Comparison of ENCODE assay signal across 18 mouse cellular contexts in the genomic region with DNA sequence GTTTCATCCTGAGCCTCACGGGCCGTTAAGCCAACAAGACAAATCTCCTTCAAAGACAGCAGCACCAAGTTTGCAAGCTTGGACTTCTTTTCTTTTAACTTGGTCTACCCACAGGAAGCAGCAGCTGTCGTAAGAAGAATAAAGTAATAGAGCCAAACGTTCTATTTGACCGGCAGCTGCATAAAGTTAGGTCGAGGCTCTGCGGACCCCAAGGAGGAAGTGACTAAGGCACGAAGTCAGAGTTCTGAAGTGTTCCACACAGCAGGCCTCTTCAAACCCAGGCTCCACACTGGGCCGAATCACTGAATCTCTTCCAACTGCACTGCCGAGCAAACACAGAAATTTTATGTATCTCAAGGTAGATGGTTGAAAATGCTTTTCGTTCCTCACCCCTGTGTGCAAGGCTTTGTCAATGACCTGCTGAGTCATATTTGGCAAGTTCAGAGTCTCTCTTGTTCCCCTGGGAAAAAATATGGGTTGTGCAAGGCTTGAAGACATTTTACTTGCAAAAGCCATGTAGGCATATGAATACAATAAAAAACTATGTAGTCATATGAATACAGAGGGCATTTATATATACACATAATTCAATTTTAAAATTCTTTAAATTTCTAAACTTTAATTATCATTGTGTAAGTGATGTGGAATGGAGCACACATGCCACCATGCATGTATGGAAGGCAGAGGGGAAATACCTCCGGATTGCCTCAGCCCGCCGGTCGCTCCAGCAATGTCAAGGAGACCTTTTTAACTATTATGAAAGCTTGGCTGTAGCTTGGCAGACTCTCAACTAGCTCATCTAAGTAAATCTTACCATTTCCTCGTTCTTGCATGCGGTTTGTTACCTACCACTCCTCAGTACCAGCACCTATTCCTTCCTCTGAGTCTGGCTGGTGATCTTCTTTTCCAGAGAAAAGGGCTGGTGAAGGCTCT. TPM values are rescaled to one million over a fixed set of nuclear protein-coding genes. Genes with fewer than 3 reads are reported as not detected.
DNase-seq lines count a peak whose midpoint lies in the region; ATAC-seq lines count a peak whose summit lies in the region.
"Had no signal": no experiment of that assay in that cellular context is flagged by ENCODE, and none has a peak within 500 bp of the region (broad histone marks: within the 10 kb centered on the region; RNA-seq: fewer than 3 reads in every experiment).

No protein-coding gene starts in this region.

- H3K27ac ChIP-seq in limb, embryonic 15.5 days, result peak overlapping the region; percentile 57; the same call in 1 of the 2 replicates
- H3K27ac ChIP-seq in hindbrain, embryonic 14.5 days, result no peak overlapping the region
- H3K27ac ChIP-seq in midbrain, embryonic 15.5 days, result no peak overlapping the region
- H3K27ac ChIP-seq: heart, adult 2 months; kidney, embryonic 15.5 days; limb, embryonic 12.5 days; midbrain, embryonic 10.5 days had no signal

- no peak overlapping the region for H3K9ac ChIP-seq in limb, embryonic 15.5 days
- H3K9ac ChIP-seq in hindbrain, embryonic 14.5 days, result no peak overlapping the region
- no peak overlapping the region for H3K9ac ChIP-seq in midbrain, embryonic 15.5 days
- H3K9ac ChIP-seq: kidney, embryonic 15.5 days; limb, embryonic 12.5 days had no signal

- 68% methylated on average over 17 of the region's 17 CpGs for WGBS in limb, embryonic 15.5 days
- 91% methylated on average over 17 of the region's 17 CpGs for WGBS in hindbrain, embryonic 14.5 days
- 92% methylated on average over 17 of the region's 17 CpGs for WGBS in midbrain, embryonic 15.5 days

- no peaks in the 10 kb centered on the region for H3K27me3 ChIP-seq in limb, embryonic 15.5 days
- no peaks in the 10 kb centered on the region for H3K27me3 ChIP-seq in hindbrain, embryonic 14.5 days (ENCODE audit: control insufficient read depth, insufficient read depth, low read length)
- no peaks in the 10 kb centered on the region for H3K27me3 ChIP-seq in midbrain, embryonic 15.5 days (replicated peaks)
- H3K27me3 ChIP-seq: kidney, embryonic 15.5 days; limb, embryonic 12.5 days had no signal

- H3K36me3 ChIP-seq in limb, embryonic 15.5 days, result no peaks in the 10 kb centered on the region
- no peaks in the 10 kb centered on the region for H3K36me3 ChIP-seq in hindbrain, embryonic 14.5 days (replicated peaks; ENCODE audit: control insufficient read depth, insufficient read depth)
- H3K36me3 ChIP-seq in midbrain, embryonic 15.5 days (replicated peaks), result no peaks in the 10 kb centered on the region
- H3K36me3 ChIP-seq: kidney, embryonic 15.5 days; limb, embryonic 12.5 days; midbrain, embryonic 10.5 days had no signal

- no peak overlapping the region for H3K4me2 ChIP-seq in limb, embryonic 15.5 days
- no peak overlapping the region for H3K4me2 ChIP-seq in hindbrain, embryonic 14.5 days (replicated peaks)
- no peak overlapping the region for H3K4me2 ChIP-seq in midbrain, embryonic 15.5 days
- H3K4me2 ChIP-seq: kidney, embryonic 15.5 days; limb, embryonic 12.5 days had no signal

- no peak overlapping the region for H3K4me3 ChIP-seq in limb, embryonic 15.5 days
- H3K4me3 ChIP-seq in hindbrain, embryonic 14.5 days (replicated peaks; ENCODE audit: low read length), result no peak overlapping the region
- no peak overlapping the region for H3K4me3 ChIP-seq in midbrain, embryonic 15.5 days
- H3K4me3 ChIP-seq: heart, adult 2 months; kidney, embryonic 15.5 days; limb, embryonic 12.5 days; midbrain, embryonic 10.5 days had no signal

- DNase-seq in adrenal gland, postnatal 14 days, result peak; percentile 22
- no peak for DNase-seq in adrenal gland, adult 8-10 months
- DNase-seq in NIH3T3 (ENCODE audit: low read depth), result peak; percentile 82
- peak; percentile 42 for DNase-seq in thymus, postnatal 25 days
- no peak for DNase-seq in gastrocnemius, postnatal 14 days
- no peak for DNase-seq in hindbrain, embryonic 14.5 days (ENCODE audit: low spot score)
- DNase-seq: cerebellum, adult 9-10 months; heart, adult 2 months; lung, postnatal 14 days; right cerebral cortex, postnatal 14 days had no signal

- H3K4me1 ChIP-seq in limb, embryonic 15.5 days, result peaks cover 7% of the 10 kb centered on the region; the same call in 1 of the 2 replicates
- no peaks in the 10 kb centered on the region for H3K4me1 ChIP-seq in hindbrain, embryonic 14.5 days (replicated peaks; ENCODE audit: control insufficient read depth, insufficient read depth, low read length)
- no peaks in the 10 kb centered on the region for H3K4me1 ChIP-seq in midbrain, embryonic 15.5 days
- H3K4me1 ChIP-seq: kidney, embryonic 15.5 days; limb, embryonic 12.5 days; midbrain, embryonic 10.5 days had no signal

- no peak for ATAC-seq in limb, embryonic 15.5 days (ENCODE audit: insufficient number of reproducible peaks, low FRiP score, low TSS enrichment, low read depth)
- ATAC-seq in hindbrain, embryonic 14.5 days (ENCODE audit: low FRiP score), result no peak
- no peak for ATAC-seq in midbrain, embryonic 15.5 days (replicated peaks)
- ATAC-seq: activated CD4-positive, CD25-positive, alpha-beta regulatory T cell, adult 4 months; forebrain, embryonic 14.5 days; inflammation-experienced regulatory T-cells, adult 6 months had no signal

- H3K9me3 ChIP-seq in limb, embryonic 15.5 days, result no peaks in the 10 kb centered on the region
- H3K9me3 ChIP-seq in hindbrain, embryonic 14.5 days (ENCODE audit: control insufficient read depth, low read length), result 0 out of 2 replicates have a peak, but pooled peaks cover 2% of the 10 kb centered on the region
- H3K9me3 ChIP-seq in midbrain, embryonic 15.5 days, result no peaks in the 10 kb centered on the region
- H3K9me3 ChIP-seq: kidney, embryonic 15.5 days; limb, embryonic 12.5 days; midbrain, embryonic 10.5 days had no signal

- intact Hi-C loops in gastrocnemius, postnatal 14 days (cut with DNase I; ENCODE audit: low total_unique reads), result no loop called here

RNA-seq across cellular contexts. Expression of a gene that starts 29.6 kb away (rescaled TPM):
- total RNA-seq in adrenal gland, postnatal 14 days (2021), result 31.5 and 39.9 TPM in 2 replicates
- 10 to 100 TPM; 26.6 to 37.3 (median 33.6) TPM for total RNA-seq in adrenal gland, adult 8-10 months (2022)
- polyA plus RNA-seq in limb, embryonic 15.5 days (2015; fragmentation: Nextera tagmentation; extraction: Ambion mirVana), result 31.9 and 39.0 TPM in 2 replicates
- 10 to 100 TPM; 12.5 to 12.7 TPM for total RNA-seq in gastrocnemius, postnatal 14 days (2021)
- polyA plus RNA-seq in hindbrain, embryonic 14.5 days (2014; fragmentation: Nextera tagmentation; extraction: Ambion mirVana), result 13.0 and 14.1 TPM in 2 replicates
- polyA plus RNA-seq in midbrain, embryonic 15.5 days (2015; fragmentation: Nextera tagmentation; extraction: Ambion mirVana), result 12.3 and 13.5 TPM in 2 replicates

Comparison
In these comparisons a context has a peak if more than half of its experiments do, and no peak if none do; other contexts are left out.
1. DNase-seq: peak in adrenal gland, postnatal 14 days (single experiment), NIH3T3 (single experiment) and thymus, postnatal 25 days (single experiment); none in adrenal gland, adult 8-10 months (single experiment), gastrocnemius, postnatal 14 days (single experiment) and hindbrain, embryonic 14.5 days (single experiment).